Mouse (Mus musculus): Measurements from ENCODE around the gene Mad2l2. TPM values are rescaled to one million over a fixed set of nuclear protein-coding genes. Genes with fewer than 3 reads are reported as not detected.

The Mad2l2 gene
- polyA plus RNA-seq, 1 experiment from 2014 or later, result 47.6 TPM

DNA sequence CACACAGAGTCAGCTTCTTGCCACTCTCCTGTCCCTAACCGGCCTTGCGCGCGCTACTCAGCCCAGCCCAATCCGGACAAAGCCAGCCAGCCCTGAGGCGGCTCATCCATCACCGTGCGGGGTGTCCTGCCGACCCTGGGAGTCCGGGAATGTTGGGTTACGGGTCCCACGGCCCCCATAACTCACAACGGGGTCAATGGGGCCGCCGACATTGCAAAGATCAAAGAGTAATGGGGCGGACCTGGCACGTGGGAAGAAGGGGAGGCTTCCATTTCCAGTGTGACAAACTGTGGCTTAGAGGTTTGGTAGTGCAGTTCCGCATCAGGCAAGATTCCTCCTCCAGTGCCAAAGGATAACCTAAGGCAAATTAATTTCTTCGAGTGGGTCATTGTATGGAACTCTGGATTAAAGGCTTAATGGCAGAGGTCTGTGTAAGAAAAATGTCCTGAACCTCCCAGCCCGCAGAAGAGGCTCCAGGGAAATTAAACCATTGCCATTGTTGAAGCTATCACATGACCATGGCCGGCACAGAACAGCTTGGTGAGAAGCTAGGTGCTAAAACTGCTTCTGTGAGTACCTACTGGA is 1.4 kb downstream of the Mad2l2 start:
- no peak overlapping the region for H3K27ac ChIP-seq (ENCODE audit: low read length)
- H3K9ac ChIP-seq (ENCODE audit: low read length), result peak overlapping the region; percentile 51
- H3K9me3 ChIP-seq (ENCODE audit: control insufficient read depth, low read length), result no peaks in the 10 kb centered on the region
- H3K4me3 ChIP-seq (ENCODE audit: low read length), result peak overlapping the region; percentile 71
- H3K4me1 ChIP-seq (replicated peaks; ENCODE audit: control insufficient read depth, insufficient read depth, low read length), result peaks cover 12% of the 10 kb centered on the region
- H3K36me3 ChIP-seq (ENCODE audit: control insufficient read depth, insufficient read depth, low read length), result no peaks in the 10 kb centered on the region
- ATAC-seq (ENCODE audit: low read depth), result no peak
- WGBS, result 2% methylated on average over 21 of the region's 21 CpGs
- peak overlapping the region; percentile 98 for H3K4me2 ChIP-seq (ENCODE audit: low read depth, low read length)
- peaks cover 36% of the 10 kb centered on the region for H3K27me3 ChIP-seq (ENCODE audit: control insufficient read depth, insufficient read depth, low read depth, low read length)

- Histone ChIP-seq H3K36me3 (ENCODE audit: control insufficient read depth, insufficient read depth, low read length) (no peaks in the 10 kb centered on the region), H3K4me1 (replicated peaks; ENCODE audit: control insufficient read depth, insufficient read depth, low read length) (peaks cover 11% of the 10 kb centered on the region), H3K4me2 (ENCODE audit: low read depth, low read length) (no peak overlapping the region), H3K27me3 (ENCODE audit: control insufficient read depth, insufficient read depth, low read depth, low read length) (peaks cover 21% of the 10 kb centered on the region), H3K9ac (ENCODE audit: low read length) (no peak overlapping the region), H3K27ac (ENCODE audit: low read length) (no peak overlapping the region), H3K4me3 (ENCODE audit: low read length) (no peak overlapping the region), H3K9me3 (ENCODE audit: control insufficient read depth, low read length) (no peaks in the 10 kb centered on the region)
- WGBS, result 61% methylated on average over 8 of the region's 8 CpGs
- no peak for ATAC-seq (ENCODE audit: low read depth)
These were observed 4.8 kb downstream of the Mad2l2 start for GRCm38 (mm10) chr4:148134988-148135387.

GRCm38 (mm10) chr4:148137503-148137902 is 7.3 kb downstream of the Mad2l2 start:
- Histone ChIP-seq H3K9me3 (ENCODE audit: control insufficient read depth, low read length) (no peaks in the 10 kb centered on the region), H3K27me3 (ENCODE audit: control insufficient read depth, insufficient read depth, low read depth, low read length) (no peaks in the 10 kb centered on the region), H3K4me2 (ENCODE audit: low read depth, low read length) (no peak overlapping the region), H3K9ac (ENCODE audit: low read length) (no peak overlapping the region), H3K36me3 (ENCODE audit: control insufficient read depth, insufficient read depth, low read length) (no peaks in the 10 kb centered on the region), H3K27ac (ENCODE audit: low read length) (no peak overlapping the region), H3K4me1 (replicated peaks; ENCODE audit: control insufficient read depth, insufficient read depth, low read length) (no peaks in the 10 kb centered on the region), H3K4me3 (ENCODE audit: low read length) (no peak overlapping the region)
- ATAC-seq (ENCODE audit: low read depth), result no peak
- WGBS, result 67% methylated on average over 8 of the region's 8 CpGs

DNA sequence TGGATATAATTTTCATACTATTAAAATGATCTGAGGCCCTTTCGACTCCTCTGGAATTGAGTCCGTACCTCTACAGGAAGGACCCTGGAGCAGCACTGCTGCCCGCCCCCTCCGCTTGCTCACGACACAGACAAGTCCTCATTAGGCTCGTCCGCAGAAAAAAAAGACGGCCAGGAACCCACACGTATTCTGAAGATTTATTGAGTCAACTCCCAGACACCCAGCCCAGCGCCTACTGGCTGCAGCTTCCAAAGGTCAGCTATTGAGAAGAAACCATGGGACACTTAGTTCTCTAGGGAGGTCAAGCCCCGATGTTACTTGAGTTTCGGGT is 9.5 kb downstream of the Mad2l2 start:
- Histone ChIP-seq H3K36me3 (ENCODE audit: control insufficient read depth, insufficient read depth, low read length) (no peaks in the 10 kb centered on the region), H3K9ac (ENCODE audit: low read length) (peak overlapping the region; percentile 76), H3K4me2 (ENCODE audit: low read depth, low read length) (peak overlapping the region; percentile 90), H3K27me3 (ENCODE audit: control insufficient read depth, insufficient read depth, low read depth, low read length) (no peaks in the 10 kb centered on the region), H3K27ac (ENCODE audit: low read length) (peak overlapping the region; percentile 24; the same call in 1 of the 2 replicates), H3K4me3 (ENCODE audit: low read length) (peak overlapping the region; percentile 64), H3K9me3 (ENCODE audit: control insufficient read depth, low read length) (no peaks in the 10 kb centered on the region), H3K4me1 (replicated peaks; ENCODE audit: control insufficient read depth, insufficient read depth, low read length) (no peaks in the 10 kb centered on the region)
- peak; percentile 37 for ATAC-seq (ENCODE audit: low read depth)
- 0% methylated on average over 12 of the region's 12 CpGs for WGBS

DNA sequence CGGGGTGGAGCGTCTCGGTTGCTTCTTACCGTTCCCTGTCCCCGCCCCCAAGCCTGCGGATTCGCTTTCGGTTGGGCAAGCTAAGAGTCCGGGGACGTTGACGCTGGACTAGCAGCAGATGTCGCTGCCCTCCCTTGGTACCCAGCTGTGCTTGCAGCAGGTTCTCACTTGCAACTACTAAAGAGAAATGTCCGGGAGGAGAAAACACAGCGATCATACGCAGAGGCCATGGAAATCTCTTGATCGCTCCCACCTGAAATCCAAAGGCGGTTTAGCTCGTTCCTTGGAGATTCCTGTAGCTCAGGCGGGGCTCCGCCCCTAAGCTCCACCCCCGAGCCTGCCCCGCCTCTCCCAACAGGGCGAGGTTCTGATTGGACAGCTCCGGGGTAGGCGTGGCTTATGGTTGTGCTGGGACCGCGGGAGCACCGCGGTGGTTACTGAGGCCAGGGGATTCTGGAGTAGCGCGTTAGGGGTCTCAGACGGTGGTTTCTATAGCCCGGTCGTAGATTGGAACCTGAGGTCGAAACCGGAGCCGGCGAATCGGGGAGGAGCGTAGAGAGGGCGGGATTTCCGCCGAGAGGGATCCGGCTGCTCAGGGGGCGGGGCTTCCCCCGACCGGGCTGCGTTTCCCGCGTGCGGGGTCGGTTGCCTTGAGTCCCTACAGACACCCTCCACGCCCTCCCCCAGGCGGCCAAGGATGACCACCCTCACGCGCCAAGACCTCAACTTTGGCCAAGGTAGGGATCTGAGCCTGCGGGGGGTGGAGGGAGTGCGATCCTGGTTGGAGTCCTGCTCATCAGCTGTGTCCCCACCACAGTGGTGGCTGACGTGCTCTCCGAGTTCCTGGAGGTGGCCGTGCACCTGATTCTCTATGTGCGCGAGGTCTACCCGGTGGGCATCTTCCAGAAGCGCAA is 10.2 kb downstream of the Mad2l2 start:
- Histone ChIP-seq H3K9me3 (ENCODE audit: control insufficient read depth, low read length) (no peaks in the 10 kb centered on the region), H3K4me3 (ENCODE audit: low read length) (peak overlapping the region; percentile 64), H3K9ac (ENCODE audit: low read length) (peak overlapping the region; percentile 76), H3K4me2 (ENCODE audit: low read depth, low read length) (peak overlapping the region; percentile 90), H3K36me3 (ENCODE audit: control insufficient read depth, insufficient read depth, low read length) (no peaks in the 10 kb centered on the region), H3K4me1 (replicated peaks; ENCODE audit: control insufficient read depth, insufficient read depth, low read length) (no peaks in the 10 kb centered on the region), H3K27ac (ENCODE audit: low read length) (peak overlapping the region; percentile 78), H3K27me3 (ENCODE audit: control insufficient read depth, insufficient read depth, low read depth, low read length) (no peaks in the 10 kb centered on the region)
- WGBS, result under 1% methylated on average over 65 of the region's 65 CpGs
- peak; percentile 95 for ATAC-seq (ENCODE audit: low read depth)

DNA sequence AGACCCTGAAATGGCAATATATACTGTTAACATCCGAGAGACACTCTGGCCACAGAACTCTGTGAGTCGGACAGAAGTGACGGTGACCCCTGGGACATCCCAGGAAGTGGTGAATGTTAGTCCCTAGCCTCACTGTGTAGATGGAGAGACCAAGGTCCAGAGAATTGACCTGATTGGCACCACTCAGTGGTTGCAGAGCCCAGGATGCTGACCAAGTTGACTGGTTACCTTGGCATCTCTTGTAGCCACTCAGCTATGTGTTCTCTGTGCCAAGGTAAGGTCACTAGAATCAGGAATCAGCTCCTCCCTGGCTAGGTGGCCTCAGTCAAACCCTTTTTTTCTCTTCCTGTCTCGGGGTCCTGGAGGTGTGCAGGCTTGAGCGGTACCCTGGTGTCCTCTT is 13.5 kb downstream of the Mad2l2 start:
- no peak overlapping the region for H3K4me2 ChIP-seq (ENCODE audit: low read depth, low read length)
- H3K27me3 ChIP-seq (ENCODE audit: control insufficient read depth, insufficient read depth, low read depth, low read length), result no peaks in the 10 kb centered on the region
- H3K9ac ChIP-seq (ENCODE audit: low read length), result no peak overlapping the region
- no peaks in the 10 kb centered on the region for H3K9me3 ChIP-seq (ENCODE audit: control insufficient read depth, low read length)
- H3K27ac ChIP-seq (ENCODE audit: low read length), result no peak overlapping the region
- WGBS, result 83% methylated on average over 5 of the region's 5 CpGs
- no peak for ATAC-seq (ENCODE audit: low read depth)
- H3K4me3 ChIP-seq (ENCODE audit: low read length), result no peak overlapping the region
- H3K4me1 ChIP-seq (replicated peaks; ENCODE audit: control insufficient read depth, insufficient read depth, low read length), result no peaks in the 10 kb centered on the region
- no peaks in the 10 kb centered on the region for H3K36me3 ChIP-seq (ENCODE audit: control insufficient read depth, insufficient read depth, low read length)

GRCm38 (mm10) chr4:148147714-148148113 is 17.5 kb downstream of the Mad2l2 start:
- H3K4me1 ChIP-seq (replicated peaks; ENCODE audit: control insufficient read depth, insufficient read depth, low read length), result peaks cover 6% of the 10 kb centered on the region; the same call in 1 of the 2 replicates
- H3K4me2 ChIP-seq (ENCODE audit: low read depth, low read length), result no peak overlapping the region
- no peak for ATAC-seq (ENCODE audit: low read depth)
- H3K9ac ChIP-seq (ENCODE audit: low read length), result no peak overlapping the region
- H3K4me3 ChIP-seq (ENCODE audit: low read length), result no peak overlapping the region
- no peaks in the 10 kb centered on the region for H3K27me3 ChIP-seq (ENCODE audit: control insufficient read depth, insufficient read depth, low read depth, low read length)
- H3K27ac ChIP-seq (ENCODE audit: low read length), result no peak overlapping the region
- 90% methylated on average over 2 of the region's 2 CpGs for whole genome bisulfite sequencing
- H3K9me3 ChIP-seq (ENCODE audit: control insufficient read depth, low read length), result no peaks in the 10 kb centered on the region
- no peaks in the 10 kb centered on the region for H3K36me3 ChIP-seq (ENCODE audit: control insufficient read depth, insufficient read depth, low read length)

GRCm38 (mm10) chr4:148149540-148149939 is 19.4 kb downstream of the Mad2l2 start:
- no peak for ATAC-seq (ENCODE audit: low read depth)
- H3K4me1 ChIP-seq (replicated peaks; ENCODE audit: control insufficient read depth, insufficient read depth, low read length), result peaks cover 6% of the 10 kb centered on the region; the same call in 1 of the 2 replicates
- no peak overlapping the region for H3K4me3 ChIP-seq (ENCODE audit: low read length)
- WGBS, result 47% methylated on average over 12 of the region's 12 CpGs
- no peaks in the 10 kb centered on the region for H3K9me3 ChIP-seq (ENCODE audit: control insufficient read depth, low read length)
- no peak overlapping the region for H3K27ac ChIP-seq (ENCODE audit: low read length)
- H3K9ac ChIP-seq (ENCODE audit: low read length), result no peak overlapping the region
- H3K4me2 ChIP-seq (ENCODE audit: low read depth, low read length), result no peak overlapping the region
- H3K36me3 ChIP-seq (ENCODE audit: control insufficient read depth, insufficient read depth, low read length), result no peaks in the 10 kb centered on the region
- no peaks in the 10 kb centered on the region for H3K27me3 ChIP-seq (ENCODE audit: control insufficient read depth, insufficient read depth, low read depth, low read length)

- H3K36me3 ChIP-seq (ENCODE audit: control insufficient read depth, insufficient read depth, low read length), result no peaks in the 10 kb centered on the region
- H3K27ac ChIP-seq (ENCODE audit: low read length), result no peak overlapping the region
- H3K4me1 ChIP-seq (replicated peaks; ENCODE audit: control insufficient read depth, insufficient read depth, low read length), result peaks cover 6% of the 10 kb centered on the region; the same call in 1 of the 2 replicates
- no peak overlapping the region for H3K9ac ChIP-seq (ENCODE audit: low read length)
- no peak overlapping the region for H3K4me2 ChIP-seq (ENCODE audit: low read depth, low read length)
- no peaks in the 10 kb centered on the region for H3K9me3 ChIP-seq (ENCODE audit: control insufficient read depth, low read length)
- no peak overlapping the region for H3K4me3 ChIP-seq (ENCODE audit: low read length)
- 65% methylated on average over 7 of the region's 7 CpGs for WGBS
- ATAC-seq (ENCODE audit: low read depth), result no peak
- H3K27me3 ChIP-seq (ENCODE audit: control insufficient read depth, insufficient read depth, low read depth, low read length), result no peaks in the 10 kb centered on the region
These were observed 20.1 kb downstream of the Mad2l2 start for GRCm38 (mm10) chr4:148150242-148150641.
